Mouse (Mus musculus): ENCODE data around the gene 4921517D22Rik. TPM values are rescaled to one million over a fixed set of nuclear protein-coding genes. Genes with fewer than 3 reads are reported as not detected.
A peak's percentile ranks its signal among the peaks of the same experiment; 100 is the strongest.
"Not testable (repeated sequence)": the region's sequence is repeated elsewhere in the genome, so short reads cannot be mapped to it uniquely, and the experiment has no call there.

The 4921517D22Rik gene
- polyA plus RNA-seq, 1 experiment from 2014 or later, result not detected

DNA sequence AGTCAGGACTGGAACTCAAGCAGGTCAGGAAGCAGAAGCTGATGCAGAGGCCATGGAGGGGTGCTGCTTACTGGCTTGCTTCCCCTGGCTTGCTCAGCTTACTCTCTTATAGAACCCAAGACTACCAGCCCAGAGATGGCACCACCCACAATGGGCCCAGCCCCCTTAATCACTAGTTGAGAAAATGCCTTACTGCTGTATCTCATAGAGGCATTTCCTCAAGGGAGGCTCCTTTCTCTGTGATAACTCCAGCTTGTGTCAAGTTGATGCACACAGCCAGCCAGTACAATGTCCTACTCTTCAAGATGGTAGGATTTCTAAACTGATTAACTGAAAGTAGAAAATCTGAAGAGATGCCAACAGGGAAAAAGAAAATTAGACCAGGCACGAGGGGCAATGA, 28.2 kb upstream of the 4921517D22Rik start:
- H3K27ac ChIP-seq (replicated peaks); H3K9ac ChIP-seq; H3K9me3 ChIP-seq; H3K36me3 ChIP-seq; ATAC-seq (ENCODE audit: extremely low read depth, insufficient number of reproducible peaks, low FRiP score, low TSS enrichment); H3K4me3 ChIP-seq; H3K27me3 ChIP-seq (replicated peaks); H3K4me2 ChIP-seq: not testable (repeated sequence)
- H3K4me1 ChIP-seq, result peaks cover 20% of the 10 kb centered on the region
- WGBS, result 70% methylated on average over 1 of the region's 1 CpGs

DNA sequence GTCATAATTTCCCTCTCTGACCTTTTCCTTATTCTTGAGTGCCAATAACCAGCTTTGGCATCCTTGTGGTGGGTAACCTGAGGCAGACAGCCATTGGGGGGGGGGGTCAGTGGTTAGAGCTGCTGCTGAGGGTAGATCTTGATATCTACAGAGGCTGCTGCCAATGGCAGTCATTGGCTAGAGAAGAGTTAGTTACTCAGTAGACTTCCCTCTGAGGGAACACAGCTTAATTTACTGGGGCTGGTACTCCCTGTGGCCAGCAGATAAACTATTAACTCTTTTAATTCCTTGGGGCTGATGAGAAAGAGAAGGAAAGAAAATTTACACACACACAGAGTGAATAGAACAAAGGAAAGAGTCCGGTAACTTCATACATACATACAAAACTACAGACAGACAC, 25.6 kb upstream of the 4921517D22Rik start:
- H3K36me3 ChIP-seq, result no peaks in the 10 kb centered on the region
- H3K27me3 ChIP-seq (replicated peaks), result peaks cover 3% of the 10 kb centered on the region
- no peaks in the 10 kb centered on the region for H3K9me3 ChIP-seq
- peaks cover 11% of the 10 kb centered on the region for H3K4me1 ChIP-seq
- 87% methylated on average over 1 of the region's 1 CpGs for WGBS
- no peak overlapping the region for H3K4me3 ChIP-seq
- H3K4me2 ChIP-seq, result no peak overlapping the region
- no peak for ATAC-seq (ENCODE audit: extremely low read depth, insufficient number of reproducible peaks, low FRiP score, low TSS enrichment)
- peak overlapping the region; percentile 12; the same call in 1 of the 2 replicates for H3K27ac ChIP-seq (replicated peaks)
- H3K9ac ChIP-seq, result no peak overlapping the region

DNA sequence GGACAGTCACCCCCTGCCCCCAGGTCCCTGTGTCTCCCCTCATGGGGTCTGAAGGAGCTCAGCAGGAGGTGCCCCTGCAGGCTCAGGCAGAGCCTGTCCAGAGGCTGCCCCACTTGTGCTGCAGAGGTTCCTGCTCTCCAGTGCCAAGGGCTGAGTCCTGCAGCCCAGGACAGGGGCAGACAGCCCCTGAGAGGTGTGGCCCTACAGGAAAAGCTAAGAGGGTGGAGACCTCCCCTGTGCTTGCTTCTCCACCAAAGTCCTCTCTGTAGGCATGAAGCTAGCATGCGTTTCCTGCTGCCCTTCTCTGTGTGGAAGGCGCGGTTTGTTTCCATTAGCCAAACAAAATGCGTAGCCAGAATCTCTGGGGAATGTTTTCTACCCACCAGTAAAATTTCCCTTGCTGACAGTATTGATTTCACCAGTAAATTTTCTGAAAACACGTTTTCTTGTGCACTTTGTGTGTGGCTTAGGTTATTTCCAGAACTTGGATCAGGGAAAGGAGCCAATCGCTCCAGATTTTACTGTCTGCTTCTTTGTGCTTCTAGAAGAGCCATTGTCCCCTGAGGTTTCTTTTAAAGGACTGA, 25.0 kb upstream of the 4921517D22Rik start:
- not testable (repeated sequence) for H3K9ac ChIP-seq; H3K9me3 ChIP-seq; H3K4me3 ChIP-seq; ATAC-seq (ENCODE audit: extremely low read depth, insufficient number of reproducible peaks, low FRiP score, low TSS enrichment); H3K27me3 ChIP-seq (replicated peaks); H3K36me3 ChIP-seq; H3K4me2 ChIP-seq
- Histone ChIP-seq H3K4me1 (peaks cover 11% of the 10 kb centered on the region), H3K27ac (replicated peaks) (peak overlapping the region; percentile 12; the same call in 1 of the 2 replicates)
- 32% methylated on average over 6 of the region's 6 CpGs for WGBS

DNA sequence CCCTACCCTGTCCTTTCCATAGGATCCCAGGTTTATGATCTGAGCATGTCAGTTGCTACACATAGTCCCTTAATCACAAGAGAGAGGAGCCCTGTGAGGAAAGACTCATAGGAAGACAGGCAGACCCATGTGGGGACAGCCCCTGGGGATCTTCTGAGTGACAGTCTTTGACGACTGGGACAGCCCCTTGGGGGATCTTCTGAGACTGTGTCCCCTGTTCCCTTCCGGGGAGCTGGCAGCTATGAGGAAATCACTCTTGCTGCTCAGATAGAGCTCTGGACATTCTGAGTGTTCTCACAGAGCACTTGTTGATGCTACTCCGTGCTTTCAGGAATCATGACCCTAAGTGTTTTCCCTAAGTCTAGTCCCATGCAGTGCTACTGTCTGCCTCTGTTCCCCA, 19.8 kb upstream of the 4921517D22Rik start:
- Histone ChIP-seq H3K36me3 (no peaks in the 10 kb centered on the region), H3K9me3 (no peaks in the 10 kb centered on the region), H3K4me3 (no peak overlapping the region), H3K27me3 (replicated peaks) (peaks cover 18% of the 10 kb centered on the region), H3K4me1 (0 out of 2 replicates have a peak, but pooled peaks cover 3% of the 10 kb centered on the region), H3K27ac (replicated peaks) (no peak overlapping the region), H3K4me2 (no peak overlapping the region), H3K9ac (no peak overlapping the region)
- 36% methylated on average over 3 of the region's 3 CpGs for WGBS
- ATAC-seq (ENCODE audit: extremely low read depth, insufficient number of reproducible peaks, low FRiP score, low TSS enrichment), result no peak

DNA sequence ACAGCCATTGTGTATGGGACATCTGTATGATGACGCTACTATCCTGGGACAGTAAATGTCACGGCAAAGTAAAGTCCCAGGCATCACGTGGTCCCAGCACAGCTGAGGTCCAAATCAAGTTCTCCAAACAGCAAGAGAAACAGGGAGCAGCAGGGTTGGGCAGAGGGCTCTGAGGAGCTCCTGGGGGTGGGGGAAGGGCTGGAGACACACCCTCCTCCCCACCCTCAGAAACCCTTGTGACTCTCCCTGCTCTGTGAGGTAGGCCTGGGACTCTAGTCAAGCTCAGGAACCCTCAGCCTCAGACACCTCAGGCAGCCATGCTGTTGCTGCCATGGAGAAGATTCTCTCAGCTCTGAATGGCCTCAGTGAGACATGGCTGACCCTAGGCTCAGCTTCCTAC, 18.1 kb upstream of the 4921517D22Rik start, which contains the start of gene Spata31d1b:
Gene Spata31d1b, plus strand, starts transcription at position 301 of the 400 bp plus-strand sequence.
- WGBS, result 77% methylated on average over 3 of the region's 3 CpGs

DNA sequence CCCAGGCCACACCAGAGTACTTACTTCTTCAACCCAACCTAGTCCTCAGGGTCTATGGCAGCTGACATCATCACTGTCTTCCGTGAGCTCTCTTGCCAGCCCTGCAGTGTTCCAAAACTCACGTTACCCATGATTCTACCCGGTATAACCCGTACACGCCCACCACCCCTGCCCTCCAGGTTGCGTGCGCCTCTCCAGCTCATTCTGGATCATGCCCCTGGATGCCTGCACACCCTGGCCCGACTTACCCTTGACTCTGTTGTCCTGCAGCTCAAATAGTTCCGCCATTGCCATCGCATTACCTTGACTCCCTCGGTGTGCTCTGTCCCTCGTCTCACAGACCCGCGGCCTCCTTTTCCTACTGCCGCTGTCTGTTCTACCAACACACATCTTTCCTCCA, 16.3 kb upstream of the 4921517D22Rik start, which contains the start of gene Spata31d1a:
Gene Spata31d1a, minus strand, starts transcription at position 101 of the 400 bp plus-strand sequence.
- Histone ChIP-seq H3K4me1 (no peaks in the 10 kb centered on the region), H3K27ac (replicated peaks) (no peak within 1 kb of the TSS), H3K9ac (no peak within 1 kb of the TSS), H3K9me3 (no peaks in the 10 kb centered on the region), H3K27me3 (replicated peaks) (peaks cover 16% of the 10 kb centered on the region), H3K4me3 (no peak within 1 kb of the TSS), H3K36me3 (no peaks in the 10 kb centered on the region), H3K4me2 (no peak within 1 kb of the TSS)
- 84% methylated on average over 15 of the region's 15 CpGs for WGBS
- ATAC-seq (ENCODE audit: extremely low read depth, insufficient number of reproducible peaks, low FRiP score, low TSS enrichment), result no peak

More for the DNA sequence above, 18.1 kb upstream of the 4921517D22Rik start, which contains the start of gene Spata31d1b:
- H3K4me3 ChIP-seq; H3K27ac ChIP-seq (replicated peaks); H3K36me3 ChIP-seq; H3K4me2 ChIP-seq; H3K4me1 ChIP-seq; H3K9me3 ChIP-seq; H3K9ac ChIP-seq; ATAC-seq (ENCODE audit: extremely low read depth, insufficient number of reproducible peaks, low FRiP score, low TSS enrichment): not testable (repeated sequence)
- peaks cover 18% of the 10 kb centered on the region for H3K27me3 ChIP-seq (replicated peaks)

DNA sequence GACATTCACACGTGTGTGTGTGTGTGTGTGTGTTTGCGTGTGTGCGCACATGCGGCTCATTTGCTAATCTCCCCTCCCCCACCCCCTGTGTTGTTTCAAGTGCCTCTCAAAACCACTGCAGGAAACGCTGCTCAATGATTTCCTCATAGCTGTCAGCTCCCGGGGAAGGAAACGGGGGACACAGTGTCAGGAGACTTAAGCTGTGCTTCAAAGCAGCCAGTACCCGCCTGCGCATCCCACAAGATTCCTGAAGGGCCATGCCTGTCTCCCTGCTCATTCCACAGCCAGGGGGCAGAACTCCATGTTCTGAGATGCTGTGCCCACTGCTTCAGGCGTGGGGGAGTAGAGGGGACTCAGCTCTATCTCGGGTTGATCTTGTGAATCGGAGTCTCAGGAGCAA, 10.7 kb upstream of the 4921517D22Rik start:
- Histone ChIP-seq H3K4me2 (peak overlapping the region; percentile 23; the same call in 1 of the 2 replicates), H3K4me3 (no peak overlapping the region), H3K27ac (replicated peaks) (no peak overlapping the region), H3K9me3 (no peaks in the 10 kb centered on the region), H3K36me3 (no peaks in the 10 kb centered on the region), H3K27me3 (replicated peaks) (peaks cover 20% of the 10 kb centered on the region), H3K9ac (no peak overlapping the region), H3K4me1 (peaks cover 10% of the 10 kb centered on the region)
- 31% methylated on average over 12 of the region's 12 CpGs for WGBS
- no peak for ATAC-seq (ENCODE audit: extremely low read depth, insufficient number of reproducible peaks, low FRiP score, low TSS enrichment)

DNA sequence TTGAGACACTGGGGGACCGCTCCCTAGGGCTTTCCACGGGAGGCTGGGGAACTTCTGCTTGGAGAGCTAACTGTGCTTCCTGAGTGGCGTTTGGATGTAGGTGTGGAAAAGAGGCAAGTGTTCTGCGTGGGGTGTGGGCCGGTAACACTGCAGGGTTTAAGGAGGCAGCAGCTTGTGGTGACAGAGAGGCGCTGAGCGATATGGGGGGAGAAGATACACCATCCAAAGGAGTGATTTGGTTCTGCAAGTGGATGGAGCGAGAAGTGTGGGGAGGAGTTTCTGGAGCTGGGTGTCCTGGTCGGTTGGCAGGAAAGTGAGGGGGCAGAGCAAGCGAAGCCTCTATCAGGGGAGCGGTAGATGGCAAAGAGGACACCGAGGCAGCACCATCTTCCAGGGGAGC, 9.6 kb upstream of the 4921517D22Rik start:
- Histone ChIP-seq H3K9ac (no peak overlapping the region), H3K27me3 (replicated peaks) (peaks cover 20% of the 10 kb centered on the region), H3K27ac (replicated peaks) (no peak overlapping the region), H3K4me2 (no peak overlapping the region), H3K4me1 (peaks cover 10% of the 10 kb centered on the region), H3K36me3 (no peaks in the 10 kb centered on the region), H3K9me3 (no peaks in the 10 kb centered on the region), H3K4me3 (no peak overlapping the region)
- ATAC-seq (ENCODE audit: extremely low read depth, insufficient number of reproducible peaks, low FRiP score, low TSS enrichment), result no peak
- 72% methylated on average over 12 of the region's 12 CpGs for WGBS

DNA sequence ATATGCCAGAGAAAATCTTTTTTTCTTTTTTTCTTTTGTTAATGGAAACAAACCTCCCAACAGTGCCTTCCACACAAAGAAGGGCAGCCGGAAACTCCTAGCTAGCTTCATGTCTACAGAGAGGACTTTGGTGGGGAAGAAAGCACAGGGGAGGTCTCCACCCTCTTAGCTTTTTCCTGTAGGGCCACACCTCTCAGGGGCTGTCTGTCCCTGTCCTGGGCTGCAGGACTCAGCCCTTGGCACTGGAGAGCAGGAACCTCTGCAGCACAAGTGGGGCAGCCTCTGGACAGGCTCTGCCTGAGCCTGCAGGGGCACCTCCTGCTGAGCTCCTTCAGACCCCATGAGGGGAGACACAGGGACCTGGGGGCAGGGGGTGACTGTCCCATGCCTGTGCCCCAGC, 6.2 kb upstream of the 4921517D22Rik start:
- ATAC-seq (ENCODE audit: extremely low read depth, insufficient number of reproducible peaks, low FRiP score, low TSS enrichment); H3K27ac ChIP-seq (replicated peaks); H3K9me3 ChIP-seq; H3K4me2 ChIP-seq; H3K4me3 ChIP-seq; H3K36me3 ChIP-seq; H3K9ac ChIP-seq: not testable (repeated sequence)
- Histone ChIP-seq H3K4me1 (peaks cover 10% of the 10 kb centered on the region), H3K27me3 (replicated peaks) (peaks cover 20% of the 10 kb centered on the region)
- 73% methylated on average over 1 of the region's 1 CpGs for WGBS

DNA sequence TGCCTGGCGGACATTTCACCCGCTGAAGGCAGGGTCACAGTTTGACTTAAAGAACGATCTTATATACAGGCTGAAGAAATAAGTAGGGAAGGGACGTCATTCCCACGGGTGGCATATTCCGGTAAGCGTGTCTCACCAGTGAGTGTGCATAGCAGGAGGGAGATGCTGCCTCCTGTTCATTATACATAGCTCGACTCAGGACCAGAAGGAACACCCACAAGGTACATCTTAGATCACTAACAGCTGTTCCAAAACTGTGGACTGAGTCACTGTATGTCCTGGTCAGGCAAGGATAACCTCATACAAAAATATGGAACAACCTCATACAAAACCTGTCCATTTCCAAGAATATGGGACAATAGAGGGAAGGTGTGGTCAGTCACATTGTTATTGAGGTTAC, 5.2 kb upstream of the 4921517D22Rik start:
- peaks cover 20% of the 10 kb centered on the region for H3K27me3 ChIP-seq (replicated peaks)
- no peak overlapping the region for H3K9ac ChIP-seq
- H3K9me3 ChIP-seq, result no peaks in the 10 kb centered on the region
- no peak for ATAC-seq (ENCODE audit: extremely low read depth, insufficient number of reproducible peaks, low FRiP score, low TSS enrichment)
- peaks cover 3% of the 10 kb centered on the region for H3K4me1 ChIP-seq
- H3K27ac ChIP-seq (replicated peaks), result no peak overlapping the region
- H3K36me3 ChIP-seq, result no peaks in the 10 kb centered on the region
- 87% methylated on average over 8 of the region's 8 CpGs for WGBS
- H3K4me3 ChIP-seq, result no peak overlapping the region
- H3K4me2 ChIP-seq, result no peak overlapping the region

DNA sequence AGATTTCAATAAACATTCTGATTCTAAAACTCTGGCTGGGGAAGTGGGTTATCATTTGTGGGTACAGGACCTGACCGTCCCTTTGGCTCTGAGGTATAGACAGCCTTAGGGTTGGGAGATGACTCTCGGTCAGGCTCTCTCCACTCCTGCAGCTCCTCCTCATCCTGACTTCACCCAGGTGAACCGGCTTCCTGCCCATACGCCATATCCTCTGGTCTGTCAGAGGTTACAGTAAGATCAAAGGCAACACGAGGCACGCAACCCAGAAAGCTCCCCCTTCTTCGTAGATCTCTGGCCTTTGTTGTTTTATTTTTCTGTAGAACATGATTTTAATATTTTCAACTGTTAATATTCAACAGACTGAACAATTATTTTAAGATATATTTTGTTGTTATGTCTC, 1.9 kb upstream of the 4921517D22Rik start:
- 81% methylated on average over 7 of the region's 7 CpGs for WGBS
- no peaks in the 10 kb centered on the region for H3K36me3 ChIP-seq
- no peak for ATAC-seq (ENCODE audit: extremely low read depth, insufficient number of reproducible peaks, low FRiP score, low TSS enrichment)
- H3K27ac ChIP-seq (replicated peaks), result no peak overlapping the region
- no peak overlapping the region for H3K4me2 ChIP-seq
- no peaks in the 10 kb centered on the region for H3K9me3 ChIP-seq
- H3K27me3 ChIP-seq (replicated peaks), result no peaks in the 10 kb centered on the region
- H3K4me1 ChIP-seq, result no peaks in the 10 kb centered on the region
- H3K4me3 ChIP-seq, result no peak overlapping the region
- H3K9ac ChIP-seq, result no peak overlapping the region

DNA sequence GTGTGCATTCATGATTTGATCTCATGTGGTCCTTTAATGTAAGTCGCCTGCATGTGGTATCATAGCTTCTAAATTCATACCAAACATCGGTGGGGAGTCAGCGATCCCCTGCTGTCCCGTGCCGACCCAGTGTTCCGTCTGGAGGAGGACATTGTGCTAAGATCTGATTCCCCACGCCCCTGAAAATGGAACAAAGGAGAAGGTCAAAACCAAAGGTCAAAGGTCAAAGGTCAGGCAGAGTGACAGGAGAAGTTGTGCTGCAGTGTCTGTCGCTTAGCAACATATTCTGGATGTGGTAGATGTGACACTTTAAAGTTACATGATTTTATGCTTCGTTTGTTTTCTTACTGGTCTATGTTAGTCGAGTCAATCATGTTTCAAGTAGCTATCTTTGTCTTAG, 2.4 kb downstream of the 4921517D22Rik start:
- H3K4me3 ChIP-seq, result no peak overlapping the region
- no peaks in the 10 kb centered on the region for H3K27me3 ChIP-seq (replicated peaks)
- no peaks in the 10 kb centered on the region for H3K9me3 ChIP-seq
- no peaks in the 10 kb centered on the region for H3K36me3 ChIP-seq
- WGBS, result 76% methylated on average over 10 of the region's 10 CpGs
- H3K4me2 ChIP-seq, result no peak overlapping the region
- no peak overlapping the region for H3K9ac ChIP-seq
- H3K4me1 ChIP-seq, result peaks cover 15% of the 10 kb centered on the region
- no peak overlapping the region for H3K27ac ChIP-seq (replicated peaks)
- no peak for ATAC-seq (ENCODE audit: extremely low read depth, insufficient number of reproducible peaks, low FRiP score, low TSS enrichment)
